Mouse (Mus musculus) gastrocnemius, postnatal 10 days (tissue): ENCODE measurements around the gene Armc8. TPM values are rescaled to one million over a fixed set of nuclear protein-coding genes. Genes with fewer than 3 reads are reported as not detected.

Experiments
- total RNA-seq, 2 experiments: library from RNA; stranded (reverse); gene quantifications; 2 replicates each; pipeline ENCODE4 v1.2.3; 2021

Armc8 gene
- total RNA-seq, 2 experiments from 2014 or later = 27.3 to 28.7 TPM

Other genes with a start within 250 kb of the Armc8 start
- gene Esyt3, start 210.3 kb downstream of the Armc8 start, total RNA-seq = under 1 TPM; 0.70 to 0.99 TPM
- 10 to 100 TPM in 1 of 2 experiments, 1 to 10 TPM in 1; 9.7 to 10.6 TPM for gene Mras, start 131.5 kb downstream of the Armc8 start, total RNA-seq
- not detected for gene Nme9, start 117.4 kb downstream of the Armc8 start, total RNA-seq
- 1 to 10 TPM; 5.6 to 7.1 TPM for gene Dbr1, start 6.9 kb upstream of the Armc8 start, total RNA-seq
- gene A4gnt, start 43.6 kb upstream of the Armc8 start, total RNA-seq = not detected
- gene Dzip1l, start 60.6 kb upstream of the Armc8 start, total RNA-seq = 1 to 10 TPM; 3.5 to 4.7 TPM
- not detected for gene Cldn18, start 148.4 kb upstream of the Armc8 start, total RNA-seq